Mouse (Mus musculus) central nervous system, embryonic 14 days (tissue): Measurements from ENCODE around the gene Olfr214. TPM values are rescaled to one million over a fixed set of nuclear protein-coding genes. Genes with fewer than 3 reads are reported as not detected.

Experiments
- polyA plus RNA-seq: library from polyadenylated mRNA; depleted of rRNA; stranded (reverse); fragments of >200 nt; gene quantifications from 2 replicates; pipeline ENCODE4 v1.2.3, GENCODE M21; 2012; rRNA removed

The Olfr214 gene
- not detected in 2 replicates for polyA plus RNA-seq

DNA sequence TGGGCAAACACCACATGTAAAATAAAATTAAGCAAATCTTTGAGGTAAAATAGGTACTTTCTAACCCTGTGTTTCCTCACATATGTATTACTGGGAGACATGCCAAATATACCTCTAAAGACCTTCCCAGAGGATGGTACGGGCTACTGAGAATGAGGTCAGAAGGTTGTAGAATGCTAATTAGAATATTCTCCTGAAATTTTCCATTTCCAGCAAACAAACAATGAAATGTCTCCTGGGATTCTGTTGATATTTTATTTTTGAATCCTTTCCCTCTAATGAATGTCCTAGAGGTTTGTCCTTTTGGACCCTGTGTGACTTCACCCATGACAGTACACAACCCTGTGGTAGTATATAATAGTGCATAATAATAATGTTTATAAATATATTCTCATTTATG is at the start of gene Olfr214:
TSS of gene Olfr214 (plus strand) at position 301 of the 400 bp plus-strand sequence.

DNA sequence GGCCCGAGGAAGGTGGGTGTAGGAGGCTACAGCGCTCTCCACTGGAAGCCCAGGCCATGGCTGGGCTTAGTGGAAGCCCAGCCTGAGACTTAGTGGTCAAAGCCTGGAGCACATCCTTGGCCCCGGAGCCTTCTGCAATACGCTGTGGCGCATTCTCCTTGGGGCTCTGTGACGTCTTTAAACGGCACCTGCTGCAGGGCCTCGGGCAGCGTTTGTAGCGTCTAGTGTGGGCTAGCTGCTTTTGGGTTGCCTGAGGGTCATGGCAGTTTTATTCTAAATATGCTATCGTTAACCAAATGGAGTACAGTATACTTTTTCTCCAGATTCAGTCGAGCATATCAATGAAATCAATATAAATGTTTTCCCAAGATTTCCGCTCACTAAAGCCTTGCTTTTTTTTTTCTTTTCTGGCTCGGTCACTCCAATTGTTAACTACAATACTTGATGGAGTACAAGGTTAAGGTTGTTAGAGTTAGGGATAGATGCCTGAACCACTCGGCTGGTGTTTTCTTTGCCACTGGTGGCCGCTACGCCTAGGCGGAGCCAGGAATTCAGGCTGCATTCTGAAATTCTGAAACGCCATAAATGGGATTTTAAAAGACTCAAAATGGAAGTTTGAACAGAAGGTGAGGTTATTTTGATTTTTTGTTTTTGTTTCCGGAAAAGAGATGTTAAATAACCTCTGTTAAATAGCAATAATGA is 47.6 kb upstream of the Olfr214 start, which contains the start of gene Olfr212:
TSS of gene Olfr212 (plus strand) at position 215 of the 702 bp plus-strand sequence.

DNA sequence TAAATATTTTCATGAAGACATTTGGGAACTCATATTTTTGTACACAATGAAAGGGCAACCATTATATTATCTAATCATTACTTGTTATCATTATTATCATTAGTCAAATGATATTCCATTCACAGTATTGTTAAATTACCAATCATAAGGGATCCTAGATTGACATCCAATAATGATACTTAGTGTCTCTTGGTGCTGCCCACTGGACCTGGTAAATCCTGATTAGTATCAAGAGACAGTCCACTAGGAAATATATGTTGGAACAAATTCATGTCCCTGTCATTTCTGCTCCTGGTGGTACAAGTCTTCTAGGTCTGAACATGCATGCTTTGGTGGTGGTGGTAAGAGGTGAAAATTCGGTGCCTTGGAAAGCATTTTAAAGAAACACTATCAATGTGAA is 15.9 kb upstream of the Olfr214 start, which contains the start of gene Olfr213:
TSS of gene Olfr213 (plus strand) at position 301 of the 400 bp plus-strand sequence.

DNA sequence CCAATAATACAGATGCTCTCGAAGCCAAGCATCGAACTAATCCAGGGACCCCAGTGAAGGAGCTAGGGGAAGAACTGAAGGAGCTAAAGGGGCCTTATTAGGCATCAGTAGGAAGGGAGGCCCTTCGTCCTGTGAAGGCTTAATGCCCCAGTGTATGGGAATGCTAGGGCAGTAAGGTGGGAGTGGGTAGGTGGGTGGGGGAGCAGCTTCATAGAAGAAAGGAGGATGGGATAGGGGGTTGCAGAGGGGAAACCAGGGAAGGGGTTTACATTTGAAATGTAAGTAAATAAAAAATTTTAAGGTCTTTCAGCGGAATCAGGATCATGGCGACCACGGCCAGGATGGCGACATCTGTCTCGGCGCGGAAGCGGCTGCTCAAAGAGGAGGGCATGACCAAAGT is 3.2 kb upstream of the Olfr214 start, which contains the start of gene Gm5580:
TSS of gene Gm5580 (plus strand) at position 301 of the 400 bp plus-strand sequence.

DNA sequence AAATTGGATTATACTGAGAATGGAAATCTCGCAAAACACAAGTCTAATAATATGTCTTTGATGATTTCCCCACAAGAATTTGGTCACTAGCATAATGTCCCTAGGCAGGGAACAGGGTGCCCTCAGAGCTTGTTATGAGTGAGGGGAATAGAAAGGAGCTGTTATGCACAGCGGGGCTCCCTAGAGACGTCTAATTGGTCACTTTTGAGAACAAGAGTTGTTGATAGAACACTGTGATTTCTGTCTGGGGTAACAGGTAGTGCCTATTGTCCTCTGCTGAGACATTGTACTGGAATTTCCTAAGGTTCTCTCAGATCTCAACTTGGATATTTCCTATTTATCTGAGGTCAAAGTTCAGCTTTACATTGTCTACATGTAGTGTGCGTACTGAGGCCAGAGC is 30.1 kb downstream of the Olfr214 start, which contains the start of gene Olfr215:
TSS of gene Olfr215 (minus strand) at position 101 of the 400 bp plus-strand sequence.

Other genes starting within 250 kb of the Olfr214 start
- 129 and 134 TPM in 2 replicates for gene March8, start 216.2 kb upstream of the Olfr214 start, polyA plus RNA-seq
- 0.21 and 0.50 TPM in 2 replicates for gene Alox5, start 93.1 kb upstream of the Olfr214 start, polyA plus RNA-seq
- not detected in 2 replicates for gene Olfr211, start 65.1 kb upstream of the Olfr214 start, polyA plus RNA-seq
- 0.02 TPM in 1 of 2 replicates, not detected in the other for gene Olfr212, start 47.7 kb upstream of the Olfr214 start, polyA plus RNA-seq
- gene Olfr213, start 15.8 kb upstream of the Olfr214 start, polyA plus RNA-seq, result not detected in 2 replicates
- gene Gm5580, start 3.1 kb upstream of the Olfr214 start, polyA plus RNA-seq, result 0.06 and 0.13 TPM in 2 replicates
- not detected in 2 replicates for gene Olfr215, start 30.0 kb downstream of the Olfr214 start, polyA plus RNA-seq
- 117 and 140 TPM in 2 replicates for gene Zfp422, start 74.8 kb downstream of the Olfr214 start, polyA plus RNA-seq
- gene Depp1, start 96.4 kb downstream of the Olfr214 start, polyA plus RNA-seq, result 5.1 and 5.8 TPM in 2 replicates
- 8.0 and 8.2 TPM in 2 replicates for gene Rassf4, start 119.7 kb downstream of the Olfr214 start, polyA plus RNA-seq
- 0.32 and 0.33 TPM in 2 replicates for gene Tmem72, start 162.7 kb downstream of the Olfr214 start, polyA plus RNA-seq